Mouse (Mus musculus) liver, embryonic 12.5 days (tissue): ENCODE data around the gene Stx6. TPM values are rescaled to one million over a fixed set of nuclear protein-coding genes. Genes with fewer than 3 reads are reported as not detected.

Experiments used
- ATAC-seq: fragments of 200-750 bp; cut with Nextera tagmentation; 2 replicates; pipeline ENCODE4 v1.8.0; 2017; ENCODE audit warnings: moderate number of reproducible peaks, mild to moderate bottlenecking, moderate library complexity
- H3K27ac ChIP-seq: fragments of 300-500 bp; sonication (generic); 2 replicates; pipeline ENCODE4 v1.5.1; 2016; ENCODE audit warnings: mild to moderate bottlenecking
- H3K27me3 ChIP-seq: fragments of 300-500 bp; sonication (generic); replicated peaks from 2 replicates; pipeline ENCODE4 v1.6.1; 2016; ENCODE audit warnings: mild to moderate bottlenecking, moderate library complexity
- H3K36me3 ChIP-seq: fragments of 300-500 bp; sonication (generic); 2 replicates; pipeline ENCODE4 v1.6.1; 2016; ENCODE audit warnings: mild to moderate bottlenecking, moderate library complexity
- H3K4me1 ChIP-seq: fragments of 300-500 bp; sonication (generic); 2 replicates; pipeline ENCODE4 v1.6.1; 2016
- H3K4me2 ChIP-seq: fragments of 300-500 bp; sonication (generic); 2 replicates; pipeline ENCODE4 v1.6.1; 2016; ENCODE audit warnings: mild to moderate bottlenecking, moderate library complexity
- H3K4me3 ChIP-seq: fragments of 300-500 bp; sonication (generic); 2 replicates; pipeline ENCODE4 v1.5.1; 2016; ENCODE audit warnings: mild to moderate bottlenecking, moderate library complexity
- H3K9ac ChIP-seq: fragments of 300-500 bp; sonication (generic); 2 replicates; pipeline ENCODE4 v1.6.1; 2016; ENCODE audit warnings: mild to moderate bottlenecking, moderate library complexity
- H3K9me3 ChIP-seq: fragments of 300-500 bp; sonication (generic); replicated peaks from 2 replicates; pipeline ENCODE4 v1.6.1; 2016; ENCODE audit warnings: mild to moderate bottlenecking, moderate library complexity
- WGBS: fragments of 180-500 bp; shearing (Covaris S2); methylation state at CpG from one replicate; pipeline ENCODE4 v1.1.7; 2016; ENCODE audit not compliant: insufficient replicate concordance; 5-methylcytosine and 5-hydroxymethylcytosine counted together
- polyA plus RNA-seq: library from polyadenylated mRNA; unstranded; fragments of >200 nt; fragmentation: Nextera tagmentation; extraction: Ambion mirVana; gene quantifications from 2 replicates; pipeline ENCODE4 v1.2.1, GENCODE M21; 2016

The Stx6 gene
- polyA plus RNA-seq, 1 experiment from 2014 or later, result 21.8 TPM

- Histone ChIP-seq H3K36me3 (no peaks in the 10 kb centered on the region), H3K9me3 (no peaks in the 10 kb centered on the region), H3K27ac (no peak overlapping the region), H3K4me2 (no peak overlapping the region), H3K27me3 (peaks cover 63% of the 10 kb centered on the region), H3K4me1 (peaks cover 14% of the 10 kb centered on the region; the same call in 1 of the 2 replicates), H3K4me3 (no peak overlapping the region), H3K9ac (no peak overlapping the region)
- no peak for ATAC-seq
- WGBS, result 62% methylated on average over 6 of the region's 6 CpGs
Measured at GRCm38 (mm10) chr1:155239962-155240717, 81.6 kb downstream of the Stx6 start.

- Histone ChIP-seq H3K36me3 (no peaks in the 10 kb centered on the region), H3K27me3 (peaks cover 74% of the 10 kb centered on the region), H3K4me3 (no peak overlapping the region), H3K4me2 (no peak overlapping the region), H3K9me3 (no peaks in the 10 kb centered on the region), H3K27ac (no peak overlapping the region), H3K9ac (no peak overlapping the region), H3K4me1 (peaks cover 11% of the 10 kb centered on the region; the same call in 1 of the 2 replicates)
- WGBS, result 67% methylated on average over 12 of the region's 12 CpGs
- ATAC-seq, result no peak
Measured at GRCm38 (mm10) chr1:155241701-155242487, 83.4 kb downstream of the Stx6 start.

- Histone ChIP-seq H3K27ac (no peak overlapping the region), H3K27me3 (peaks cover 76% of the 10 kb centered on the region), H3K9me3 (no peaks in the 10 kb centered on the region), H3K9ac (no peak overlapping the region), H3K4me1 (peaks cover 11% of the 10 kb centered on the region; the same call in 1 of the 2 replicates), H3K4me3 (no peak overlapping the region), H3K36me3 (no peaks in the 10 kb centered on the region), H3K4me2 (no peak overlapping the region)
- no peak for ATAC-seq
- 46% methylated on average over 1 of the region's 1 CpGs for WGBS
Measured at GRCm38 (mm10) chr1:155242488-155242745, 83.9 kb downstream of the Stx6 start.

- Histone ChIP-seq H3K27ac (no peak within 1 kb of the TSS), H3K9me3 (no peaks in the 10 kb centered on the region), H3K4me1 (peaks cover 11% of the 10 kb centered on the region; the same call in 1 of the 2 replicates), H3K27me3 (peaks cover 87% of the 10 kb centered on the region), H3K36me3 (no peaks in the 10 kb centered on the region), H3K4me2 (peak within 1 kb of the TSS; percentile 73), H3K9ac (peak within 1 kb of the TSS; percentile 45), H3K4me3 (peak within 1 kb of the TSS; percentile 53)
- WGBS, result 2% methylated on average over 83 of the region's 85 CpGs
- ATAC-seq, result peak; percentile 58
Measured at GRCm38 (mm10) chr1:155243797-155244770, 85.6 kb downstream of the Stx6 start, which contains the start of gene BC034090. BC034090 (minus strand) TSS chr1:155244444.

- Histone ChIP-seq H3K4me3 (peak overlapping the region; percentile 53), H3K9me3 (no peaks in the 10 kb centered on the region), H3K4me2 (peak overlapping the region; percentile 73), H3K9ac (peak overlapping the region; percentile 45; the same call in 1 of the 2 replicates), H3K4me1 (peaks cover 11% of the 10 kb centered on the region; the same call in 1 of the 2 replicates), H3K27me3 (peaks cover 94% of the 10 kb centered on the region), H3K27ac (no peak overlapping the region), H3K36me3 (no peaks in the 10 kb centered on the region)
- no peak for ATAC-seq
- WGBS, result 6% methylated on average over 29 of the region's 29 CpGs
Measured at GRCm38 (mm10) chr1:155244771-155245211, 86.3 kb downstream of the Stx6 start.

GRCm38 (mm10) chr1:155245516-155245915, 87.0 kb downstream of the Stx6 start:
- Histone ChIP-seq H3K9ac (no peak overlapping the region), H3K27ac (no peak overlapping the region), H3K4me2 (no peak overlapping the region), H3K27me3 (peaks cover 91% of the 10 kb centered on the region), H3K4me3 (no peak overlapping the region), H3K36me3 (no peaks in the 10 kb centered on the region), H3K4me1 (peaks cover 11% of the 10 kb centered on the region; the same call in 1 of the 2 replicates), H3K9me3 (no peaks in the 10 kb centered on the region)
- no peak for ATAC-seq
- WGBS, result 59% methylated on average over 7 of the region's 7 CpGs

- Histone ChIP-seq H3K27me3 (peaks cover 72% of the 10 kb centered on the region), H3K27ac (no peak overlapping the region), H3K9ac (no peak overlapping the region), H3K4me1 (peaks cover 15% of the 10 kb centered on the region), H3K4me2 (no peak overlapping the region), H3K36me3 (no peaks in the 10 kb centered on the region), H3K9me3 (no peaks in the 10 kb centered on the region), H3K4me3 (no peak overlapping the region)
- 28% methylated on average over 5 of the region's 5 CpGs for WGBS
- no peak for ATAC-seq
Measured at GRCm38 (mm10) chr1:155247441-155247840, 88.9 kb downstream of the Stx6 start.

- peaks cover 21% of the 10 kb centered on the region for H3K4me1 ChIP-seq
- no peak overlapping the region for H3K9ac ChIP-seq
- no peaks in the 10 kb centered on the region for H3K36me3 ChIP-seq
- H3K9me3 ChIP-seq, result no peaks in the 10 kb centered on the region
- 38% methylated on average over 5 of the region's 5 CpGs for WGBS
- ATAC-seq, result no peak
- H3K4me2 ChIP-seq, result no peak overlapping the region
- H3K27ac ChIP-seq, result no peak overlapping the region
- no peak overlapping the region for H3K4me3 ChIP-seq
- peaks cover 68% of the 10 kb centered on the region for H3K27me3 ChIP-seq
Measured at GRCm38 (mm10) chr1:155248041-155248440, 89.5 kb downstream of the Stx6 start.

- no peak for ATAC-seq
- 31% methylated on average over 5 of the region's 5 CpGs for WGBS
- Histone ChIP-seq H3K4me2 (no peak overlapping the region), H3K9me3 (no peaks in the 10 kb centered on the region), H3K4me3 (no peak overlapping the region), H3K4me1 (peaks cover 13% of the 10 kb centered on the region), H3K27ac (no peak overlapping the region), H3K36me3 (no peaks in the 10 kb centered on the region), H3K27me3 (peaks cover 49% of the 10 kb centered on the region), H3K9ac (no peak overlapping the region)
Measured at GRCm38 (mm10) chr1:155249896-155250295, 91.4 kb downstream of the Stx6 start.

GRCm38 (mm10) chr1:155250531-155251135, 92.1 kb downstream of the Stx6 start:
- Histone ChIP-seq H3K4me3 (no peak overlapping the region), H3K27ac (no peak overlapping the region), H3K9me3 (no peaks in the 10 kb centered on the region), H3K27me3 (peaks cover 42% of the 10 kb centered on the region), H3K36me3 (no peaks in the 10 kb centered on the region), H3K9ac (no peak overlapping the region), H3K4me1 (peaks cover 13% of the 10 kb centered on the region), H3K4me2 (no peak overlapping the region)
- WGBS, result 35% methylated on average over 4 of the region's 4 CpGs
- ATAC-seq, result no peak

- Histone ChIP-seq H3K27me3 (peaks cover 32% of the 10 kb centered on the region), H3K9me3 (no peaks in the 10 kb centered on the region), H3K4me1 (peaks cover 13% of the 10 kb centered on the region), H3K9ac (no peak overlapping the region), H3K36me3 (no peaks in the 10 kb centered on the region), H3K4me3 (no peak overlapping the region), H3K4me2 (no peak overlapping the region), H3K27ac (no peak overlapping the region)
- ATAC-seq, result no peak
- 48% methylated on average over 5 of the region's 5 CpGs for WGBS
Measured at GRCm38 (mm10) chr1:155251596-155251995, 93.1 kb downstream of the Stx6 start.
